Mouse (Mus musculus) hindlimb bud, embryonic 11.5 days (tissue): ENCODE data around the gene Cfap45.

Source experiments
- DNase-seq: peaks from one replicate; pipeline ENCODE4 v3.0.0-alpha.2; 2012; ENCODE audit warnings: low read depth, low spot score; ENCODE audit errors: extremely low spot score

The Cfap45 gene

DNA sequence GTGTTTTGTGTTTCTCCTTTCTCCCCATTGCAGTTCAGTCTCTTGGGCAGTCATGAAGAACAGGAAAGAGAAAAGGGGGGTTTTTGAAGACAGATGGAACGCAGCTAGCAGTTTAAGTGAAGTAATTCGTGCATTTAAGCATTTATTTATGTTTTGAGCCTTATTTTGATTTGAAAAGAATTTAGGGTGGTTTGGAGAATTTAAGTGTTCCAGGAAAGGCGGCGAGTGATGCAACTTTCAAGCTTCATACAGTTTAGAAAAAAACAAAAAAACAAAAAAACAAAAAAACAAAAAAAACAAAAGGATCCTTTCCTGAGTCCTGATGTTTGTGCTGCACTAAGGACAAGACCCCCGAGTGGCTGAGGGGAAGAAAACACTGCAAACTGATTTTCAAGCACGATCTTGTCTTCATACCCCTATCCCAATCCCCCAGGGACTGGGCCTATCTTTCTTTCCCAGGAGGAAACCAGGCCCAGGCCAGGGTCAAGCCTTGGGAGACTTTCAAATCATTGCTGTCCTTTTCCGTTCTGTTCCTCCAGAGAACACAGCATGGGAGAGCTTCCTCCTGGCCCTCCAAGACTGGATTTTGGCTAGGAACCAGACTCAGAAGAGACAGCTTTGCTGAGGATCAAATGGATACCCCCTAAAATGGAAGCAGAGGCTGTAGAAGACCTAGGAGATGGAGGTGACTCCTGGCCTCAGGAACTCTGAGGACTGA is 5.9 kb upstream of the Cfap45 start:
- no peak for DNase-seq

DNA sequence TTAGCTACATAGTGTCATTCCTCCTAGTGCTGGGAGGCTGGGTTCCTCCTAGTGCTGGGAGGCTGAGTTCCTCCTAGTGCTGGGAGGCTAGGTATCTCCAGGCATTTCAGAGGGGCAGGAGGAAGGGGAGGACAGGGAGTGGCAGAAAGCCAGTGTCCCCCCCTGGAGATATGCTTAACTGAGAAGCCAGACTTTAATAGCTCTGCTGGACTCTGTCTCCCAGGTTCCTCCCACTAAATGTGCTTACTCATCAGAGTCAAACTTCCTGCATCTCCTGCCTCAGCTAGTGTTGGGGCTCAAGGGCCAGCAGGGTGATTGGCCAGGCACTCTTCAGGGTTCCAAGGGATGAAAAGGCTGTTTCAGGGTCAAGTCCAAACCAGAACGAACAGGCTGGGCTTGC is 5.2 kb upstream of the Cfap45 start:
- no peak for DNase-seq

GRCm38 (mm10) chr1:172518013-172518412 is 2.6 kb upstream of the Cfap45 start:
- DNase-seq, result no peak

GRCm38 (mm10) chr1:172519644-172520043 is 957 bp upstream of the Cfap45 start:
- no peak for DNase-seq

DNA sequence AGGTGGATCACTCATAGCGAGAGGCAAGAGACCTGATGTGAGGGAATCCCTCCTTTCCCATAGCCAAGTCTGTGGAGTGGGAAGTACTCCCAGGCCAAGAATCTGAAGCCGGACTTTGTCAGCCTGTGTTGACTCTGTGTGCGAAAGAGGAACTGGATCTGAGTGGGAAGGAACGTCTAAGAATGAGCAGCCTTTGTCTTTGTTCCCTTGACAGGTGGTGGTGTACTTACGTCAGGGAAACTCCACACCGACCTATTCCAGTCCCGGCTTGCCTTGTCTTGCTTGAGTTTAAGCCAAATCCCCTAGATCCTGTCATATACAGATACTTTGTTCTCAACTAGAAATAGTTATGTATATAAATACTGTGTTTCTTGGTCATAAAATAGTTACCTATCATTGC is 1.9 kb downstream of the Cfap45 start:
- DNase-seq, result no peak

DNA sequence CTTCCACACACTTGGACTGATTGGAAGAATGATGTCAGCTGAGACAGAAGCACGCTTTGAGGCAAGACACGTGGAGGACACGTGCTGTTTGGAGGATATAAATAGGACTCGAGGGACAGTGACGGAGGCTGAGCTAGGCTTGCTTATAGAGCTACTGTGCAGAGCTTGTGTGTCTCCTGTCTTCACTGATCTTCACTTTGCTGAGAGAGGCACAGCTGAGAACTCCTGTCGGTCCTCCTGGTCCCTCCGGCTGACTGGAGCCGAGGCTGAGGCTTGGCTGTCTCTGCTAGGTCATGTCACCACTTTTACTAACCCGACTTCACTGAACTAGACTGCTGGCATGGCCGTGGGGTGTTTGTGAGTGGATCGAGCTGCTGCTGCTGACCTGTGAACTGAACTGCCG is 3.1 kb downstream of the Cfap45 start:
- DNase-seq, result no peak

GRCm38 (mm10) chr1:172525027-172525764 is 4.6 kb downstream of the Cfap45 start:
- no peak for DNase-seq

DNA sequence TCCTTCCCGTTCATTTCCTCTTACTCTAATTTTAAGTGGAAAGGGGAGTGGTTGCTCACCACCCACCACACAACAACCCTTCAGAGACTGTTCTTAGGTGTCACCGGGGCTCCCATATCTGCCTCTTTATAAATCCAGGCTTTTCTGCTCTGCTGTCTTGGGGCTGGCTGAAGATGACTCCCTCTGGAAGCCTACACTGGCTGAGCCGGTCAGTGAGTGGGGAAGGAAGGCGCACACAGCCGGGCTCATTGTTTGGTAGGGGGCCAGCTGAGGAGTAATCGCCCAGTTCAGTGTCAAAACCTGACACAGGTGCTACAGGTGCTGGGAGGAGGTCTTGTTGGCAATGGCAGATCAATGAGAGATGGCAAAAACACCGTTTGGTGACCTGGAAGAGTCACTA is 5.4 kb downstream of the Cfap45 start:
- DNase-seq, result no peak

DNA sequence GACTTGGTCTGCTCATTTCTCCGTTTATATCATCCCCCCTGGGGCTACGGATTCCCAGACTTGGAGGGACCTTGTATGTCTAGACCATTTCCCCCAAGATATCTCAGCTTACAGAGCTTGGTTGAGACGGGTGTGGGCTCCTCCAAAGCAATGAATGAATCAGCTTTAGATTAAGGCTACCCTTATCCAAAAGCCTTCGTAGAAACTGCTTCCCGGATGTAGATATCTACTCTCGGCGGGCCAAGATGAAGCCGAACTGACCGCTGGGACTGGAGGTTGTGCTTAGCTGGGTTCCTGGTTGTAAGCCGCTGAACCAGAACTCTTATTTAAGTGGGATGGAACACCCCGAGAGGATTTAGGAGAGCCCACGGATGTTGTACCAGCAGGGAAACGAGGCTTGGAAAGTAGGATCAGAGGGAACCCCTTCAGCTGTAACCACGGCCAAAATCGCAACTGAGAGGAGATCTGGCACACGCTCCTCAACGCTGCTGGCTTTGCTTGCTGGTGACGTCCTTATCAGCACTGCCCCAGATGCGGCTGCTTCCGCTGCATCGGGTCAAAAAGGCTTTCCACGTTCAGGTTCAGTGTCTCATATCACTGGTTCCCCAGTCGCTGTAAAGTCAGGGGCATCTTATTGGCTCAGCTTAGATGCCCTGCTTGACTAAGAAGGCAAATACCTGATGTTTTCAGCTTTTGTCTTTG is 5.9 kb downstream of the Cfap45 start:
- DNase-seq, result no peak

DNA sequence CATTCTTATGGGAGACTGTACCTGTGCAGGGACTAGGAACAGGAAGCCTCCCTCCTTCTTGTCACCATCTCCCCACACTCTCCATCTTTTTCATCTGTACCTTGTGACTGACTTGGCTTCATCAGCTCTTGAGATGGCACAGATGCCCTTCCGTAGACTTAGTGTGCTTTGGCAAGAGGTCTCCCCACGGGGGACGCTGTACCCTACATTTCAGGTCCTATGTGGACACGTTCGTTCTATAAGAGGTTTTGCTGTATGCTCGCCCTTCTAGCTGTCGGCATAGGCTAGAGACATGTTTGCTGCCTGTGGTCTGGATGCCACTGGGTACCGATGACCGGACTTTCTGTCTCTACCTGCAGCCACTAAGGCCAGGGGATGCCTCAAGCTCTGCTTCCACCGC is 6.8 kb downstream of the Cfap45 start:
- no peak for DNase-seq

DNA sequence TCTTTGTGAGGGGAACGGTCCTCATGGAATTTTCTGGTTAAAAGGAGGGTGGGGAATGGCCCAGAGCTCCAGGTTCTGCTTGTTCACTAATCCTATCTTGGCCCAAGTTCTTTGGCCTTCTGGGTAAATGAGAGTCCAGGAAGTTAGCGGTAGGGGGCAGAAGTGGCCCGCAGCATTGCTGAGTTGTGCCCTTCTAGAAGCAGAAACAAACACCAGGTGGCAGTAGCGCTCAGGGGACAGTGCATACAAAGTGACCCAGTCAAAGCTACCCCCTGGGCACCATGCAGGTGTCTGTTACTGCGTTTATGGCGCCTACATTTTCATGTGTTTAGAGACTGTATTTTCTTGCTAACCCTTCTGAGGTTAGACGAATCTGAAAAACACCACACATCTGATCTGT is 8.1 kb downstream of the Cfap45 start:
- DNase-seq, result peak; percentile 63

DNA sequence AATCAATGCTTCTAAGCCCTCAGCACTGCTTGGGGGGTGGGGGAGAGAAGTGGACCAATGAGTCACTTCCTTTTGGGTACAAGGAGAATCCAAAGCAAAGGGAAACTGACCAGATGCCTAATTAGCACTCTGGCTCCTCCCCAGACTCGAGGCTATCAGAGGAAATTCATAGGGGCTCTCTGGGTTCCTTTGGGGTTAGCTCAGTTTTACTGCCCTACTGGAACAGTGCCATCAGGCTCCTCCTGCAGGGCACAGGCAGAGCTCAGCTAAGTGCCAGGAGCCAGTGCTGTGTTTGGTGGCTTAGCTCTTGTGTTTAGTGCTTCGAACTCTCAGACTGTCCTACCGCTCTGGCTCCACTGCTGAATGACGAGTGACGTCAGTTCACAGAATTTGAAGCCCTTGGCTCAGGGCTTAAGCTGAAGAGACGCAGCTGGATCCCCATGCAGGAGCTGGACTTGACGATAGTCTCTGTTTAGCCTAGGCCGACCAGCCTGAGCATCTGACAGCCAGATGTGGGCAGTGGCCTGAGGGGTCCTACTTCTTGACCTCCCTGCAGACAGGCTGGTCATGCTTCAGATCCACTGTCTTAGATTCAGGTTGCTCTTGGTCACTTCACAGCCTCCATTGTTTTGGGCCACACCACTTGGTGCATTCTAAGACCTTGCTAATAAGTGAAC is 10.1 kb downstream of the Cfap45 start:
- no peak for DNase-seq

- no peak for DNase-seq
Measured at GRCm38 (mm10) chr1:172532551-172532950, 11.9 kb downstream of the Cfap45 start.

- DNase-seq, result no peak
Measured at GRCm38 (mm10) chr1:172535116-172535515, 14.5 kb downstream of the Cfap45 start.

- DNase-seq, result no peak
Measured at GRCm38 (mm10) chr1:172539827-172540226, 19.2 kb downstream of the Cfap45 start.

DNA sequence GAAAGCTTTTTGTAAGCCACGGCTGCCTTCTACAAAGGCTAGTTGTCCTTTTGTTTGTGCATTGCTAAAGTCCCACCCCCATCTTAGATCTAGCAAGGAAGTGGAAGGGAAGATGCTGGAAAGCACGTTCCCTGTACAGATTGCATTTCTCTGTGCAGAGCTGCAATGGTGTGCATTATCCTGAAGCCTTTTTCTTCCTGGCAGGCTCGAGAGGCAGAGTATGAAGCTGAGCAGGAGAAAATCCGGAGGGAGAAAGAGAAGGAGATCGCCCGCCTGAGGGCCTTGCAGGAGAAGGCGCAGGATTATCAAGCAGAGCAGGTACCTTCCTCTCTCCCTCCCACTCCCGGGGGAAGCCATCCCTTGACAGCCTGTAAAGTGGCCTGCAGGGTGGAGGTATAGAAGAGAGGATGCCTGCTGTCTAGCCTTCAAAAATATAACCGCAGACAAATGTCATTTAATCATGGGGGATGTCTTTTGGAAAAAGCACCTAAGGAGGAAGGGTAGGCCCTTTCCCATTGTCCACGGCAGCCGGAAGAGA is 19.8 kb downstream of the Cfap45 start:
- no peak for DNase-seq

DNA sequence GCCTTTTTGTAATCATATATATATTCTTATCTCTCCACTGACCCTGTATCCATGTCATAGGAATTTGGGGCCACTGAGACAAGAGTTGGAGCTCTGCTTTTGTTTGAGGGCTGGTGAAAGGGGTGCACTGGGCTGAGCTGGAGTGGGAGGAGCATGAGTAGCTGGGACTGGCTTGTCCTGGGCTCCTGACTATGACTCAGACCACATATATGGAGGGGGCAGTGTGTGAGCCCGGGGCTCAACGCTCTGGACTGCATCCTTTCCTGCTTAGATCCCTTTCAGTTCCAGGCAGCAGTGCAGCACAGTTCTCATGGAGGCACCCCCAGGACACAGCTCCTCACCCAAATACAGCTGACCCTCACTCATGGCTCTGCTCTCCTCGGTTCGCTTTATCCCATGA is 25.5 kb downstream of the Cfap45 start:
- no peak for DNase-seq

GRCm38 (mm10) chr1:172548501-172548900 is 27.9 kb downstream of the Cfap45 start:
- DNase-seq, result no peak

- no peak for DNase-seq
Measured at GRCm38 (mm10) chr1:172549314-172549713, 28.7 kb downstream of the Cfap45 start.

DNA sequence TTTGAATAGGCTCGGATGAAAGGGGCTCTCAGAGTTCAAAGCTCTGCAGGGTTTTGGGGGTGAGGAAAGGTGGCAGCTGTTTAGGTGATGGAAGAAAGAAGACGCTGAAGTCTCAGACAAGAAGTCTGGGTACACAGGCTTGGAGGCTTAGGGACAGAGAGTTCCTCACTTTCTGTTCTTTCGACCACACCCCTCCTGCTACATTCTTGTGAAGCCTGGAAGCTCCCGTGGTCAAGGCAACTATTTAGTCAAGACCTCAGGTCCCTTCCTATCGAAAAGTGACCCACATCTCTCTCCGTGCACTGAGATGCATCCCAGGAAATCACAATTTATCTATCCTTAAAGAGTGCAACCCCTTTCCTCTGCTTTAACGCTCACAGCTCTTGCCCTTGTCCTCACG is 29.1 kb downstream of the Cfap45 start:
- DNase-seq, result no peak

DNA sequence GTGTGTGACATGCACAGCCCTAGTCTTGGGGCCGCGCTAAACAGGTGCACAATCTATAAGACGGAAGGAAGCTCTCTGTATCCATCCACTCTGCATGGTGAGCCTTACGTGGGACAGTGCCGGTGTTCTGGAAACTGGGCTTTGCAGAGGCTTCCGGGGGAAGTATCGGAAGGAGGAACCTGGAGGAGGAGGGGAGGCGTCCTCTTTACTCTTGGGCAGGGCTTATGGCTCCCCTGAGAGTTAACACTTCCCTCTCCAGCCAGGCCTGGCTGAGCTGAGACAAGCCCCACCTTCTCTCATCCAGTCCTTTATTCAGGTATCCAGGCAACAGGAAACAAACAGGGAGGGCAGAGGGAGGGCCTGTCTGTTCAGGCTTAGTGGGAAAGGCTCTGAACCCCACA is 29.9 kb downstream of the Cfap45 start:
- no peak for DNase-seq
